Mouse (Mus musculus): ENCODE data around the gene Dapp1.

DNA sequence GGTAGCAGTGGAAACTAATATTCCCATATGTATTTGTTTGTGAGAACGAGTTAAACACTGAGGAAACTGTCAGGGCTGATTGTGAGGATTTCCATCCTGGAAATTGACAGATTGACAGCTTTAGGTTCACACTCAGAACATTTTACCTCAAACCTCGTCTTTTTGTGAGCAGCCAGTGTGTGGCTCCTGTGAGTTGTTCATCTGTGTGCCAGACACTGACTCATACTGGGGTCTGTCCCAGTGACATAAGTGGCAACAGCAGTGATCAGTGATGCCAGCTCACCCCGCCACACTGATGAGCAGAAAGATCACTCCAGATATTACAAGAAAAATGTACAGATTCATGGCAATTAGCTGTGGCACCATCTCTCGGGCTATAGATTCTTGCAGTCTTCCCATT is 21.9 kb downstream of the Dapp1 start:
- TF ChIP-seq CTCF (IDR thresholded peaks at IDR 0.05; ENCODE audit: low read depth) (no peak), EP300 (IDR thresholded peaks at IDR 0.05; ENCODE audit: low read depth) (no peak)

Data from liver, postnatal 0 days (tissue).